Mouse (Mus musculus) MN1 (cell line): ENCODE data around the gene Ntsr2.

Experiments used
- DNase-seq: peaks from one replicate; pipeline ENCODE4 v3.0.0-alpha.2; 2016; ENCODE audit warnings: low spot score

The Ntsr2 gene

GRCm38 (mm10) chr12:16653332-16654093 lies at the start of gene Ntsr2:
TSS of gene Ntsr2 (plus strand) at chr12:16653382.
- DNase-seq: peak; percentile 76

DNA sequence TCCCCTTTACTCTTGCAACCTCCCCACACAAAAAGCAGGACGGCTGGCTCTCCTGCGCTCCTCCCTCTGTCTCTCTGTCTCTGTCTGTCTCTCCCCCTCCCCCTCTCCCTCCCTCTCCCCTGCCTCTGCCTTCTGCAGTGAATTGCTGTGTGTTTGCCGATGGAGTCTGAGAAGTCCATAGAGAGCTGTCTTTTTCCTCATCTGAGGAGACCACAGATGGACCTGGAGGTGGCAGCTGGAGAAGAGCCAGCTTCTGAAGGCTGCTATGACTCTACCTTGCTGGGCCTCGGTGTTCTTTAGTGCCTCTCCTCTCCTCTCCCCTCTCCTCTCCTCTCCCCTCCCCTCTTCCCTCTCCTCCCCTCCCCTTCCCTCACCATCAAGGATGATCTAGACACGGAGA lies 47.6 kb upstream of the Ntsr2 start:
- DNase-seq: no peak

GRCm38 (mm10) chr12:16610936-16611335 lies 42.2 kb upstream of the Ntsr2 start, which contains the start of gene Lpin1:
TSS of gene Lpin1 (minus strand) at chr12:16610966.
- no peak for DNase-seq

GRCm38 (mm10) chr12:16614556-16614955 lies 38.6 kb upstream of the Ntsr2 start:
- no peak for DNase-seq

GRCm38 (mm10) chr12:16615738-16616137 lies 37.4 kb upstream of the Ntsr2 start:
- DNase-seq: no peak

- peak; percentile 85 for DNase-seq
Observed at GRCm38 (mm10) chr12:16618512-16619274, 34.5 kb upstream of the Ntsr2 start.

- no peak for DNase-seq
Observed at GRCm38 (mm10) chr12:16619453-16619852, 33.7 kb upstream of the Ntsr2 start.

DNA sequence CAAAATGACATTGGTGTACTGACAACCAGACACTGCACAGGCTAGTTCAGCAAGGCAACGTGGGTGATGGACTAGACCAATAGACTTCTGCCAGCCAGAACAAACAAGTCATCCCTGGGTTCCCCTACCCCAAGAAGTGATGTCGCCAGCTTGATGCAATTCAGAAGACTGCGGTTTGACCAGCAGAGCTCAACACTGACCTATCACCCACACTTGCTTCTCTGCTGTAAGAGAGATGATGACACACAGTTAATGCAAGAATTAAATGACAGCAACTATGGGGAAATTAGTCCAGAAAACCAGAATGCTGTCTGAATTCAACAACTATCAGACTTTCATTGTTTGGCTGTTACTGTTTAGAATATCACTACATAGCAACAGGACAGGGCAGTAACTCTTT lies 33.0 kb upstream of the Ntsr2 start:
- DNase-seq: no peak

- DNase-seq: no peak
Observed at GRCm38 (mm10) chr12:16630152-16630865, 22.9 kb upstream of the Ntsr2 start.

DNA sequence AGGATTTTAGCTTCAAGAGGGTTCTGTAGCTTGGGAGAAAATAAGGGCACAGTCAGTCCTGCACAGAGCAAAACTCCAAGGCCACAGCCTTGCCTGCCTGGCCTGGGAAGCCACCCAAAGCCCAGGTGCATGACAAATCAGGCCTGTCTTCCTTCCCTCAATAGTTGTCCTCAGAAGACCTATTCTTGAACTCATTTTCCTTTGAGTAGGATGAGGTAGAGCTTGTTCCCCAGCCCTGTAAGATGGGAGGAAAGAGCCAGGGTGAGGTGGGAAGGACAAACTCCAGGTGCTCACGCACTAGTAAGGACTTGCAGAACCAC lies 22.4 kb upstream of the Ntsr2 start:
- no peak for DNase-seq

DNA sequence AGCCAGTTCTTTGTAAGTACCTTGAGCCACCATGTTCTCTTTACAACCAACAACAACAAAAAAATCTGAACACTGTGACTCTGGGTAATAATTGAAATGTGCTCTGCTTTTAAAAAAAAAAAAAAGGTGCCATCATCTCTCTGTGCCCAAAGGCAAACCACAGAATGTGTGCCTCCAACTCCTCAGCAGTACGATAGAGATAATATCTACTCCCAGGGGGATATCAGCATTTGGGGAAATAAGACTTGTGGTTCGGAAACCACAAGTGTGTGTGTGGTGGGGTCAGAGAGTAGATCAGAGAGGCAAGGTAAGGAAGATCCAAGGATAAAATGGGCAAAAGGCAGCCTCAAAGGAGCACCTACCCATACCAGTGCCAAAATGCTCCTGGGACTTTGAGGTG lies 21.8 kb upstream of the Ntsr2 start:
- no peak for DNase-seq

DNA sequence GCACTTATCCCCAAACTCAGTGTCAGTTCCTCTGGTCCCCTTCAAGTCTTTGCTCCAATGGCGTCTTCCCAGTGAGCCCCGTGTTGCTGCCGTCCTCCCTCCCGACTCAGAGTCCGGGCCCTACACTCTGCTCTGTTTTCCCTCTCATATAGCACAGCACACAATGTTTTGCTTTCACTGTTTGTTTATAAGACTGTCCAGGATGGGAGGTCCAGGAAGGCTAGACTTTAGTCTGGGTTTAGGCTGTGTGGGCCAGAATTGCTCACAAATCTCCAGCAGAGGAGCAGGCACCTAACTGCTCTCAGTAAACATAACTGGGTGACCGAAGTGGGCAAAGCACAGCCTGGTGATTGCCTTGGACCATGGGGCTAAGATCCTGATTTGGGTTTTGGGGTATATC lies 19.9 kb upstream of the Ntsr2 start:
- no peak for DNase-seq

GRCm38 (mm10) chr12:16634075-16634813 lies 18.9 kb upstream of the Ntsr2 start:
- peak; percentile 69 for DNase-seq

- DNase-seq: no peak
Observed at GRCm38 (mm10) chr12:16635816-16636215, 17.4 kb upstream of the Ntsr2 start.

DNA sequence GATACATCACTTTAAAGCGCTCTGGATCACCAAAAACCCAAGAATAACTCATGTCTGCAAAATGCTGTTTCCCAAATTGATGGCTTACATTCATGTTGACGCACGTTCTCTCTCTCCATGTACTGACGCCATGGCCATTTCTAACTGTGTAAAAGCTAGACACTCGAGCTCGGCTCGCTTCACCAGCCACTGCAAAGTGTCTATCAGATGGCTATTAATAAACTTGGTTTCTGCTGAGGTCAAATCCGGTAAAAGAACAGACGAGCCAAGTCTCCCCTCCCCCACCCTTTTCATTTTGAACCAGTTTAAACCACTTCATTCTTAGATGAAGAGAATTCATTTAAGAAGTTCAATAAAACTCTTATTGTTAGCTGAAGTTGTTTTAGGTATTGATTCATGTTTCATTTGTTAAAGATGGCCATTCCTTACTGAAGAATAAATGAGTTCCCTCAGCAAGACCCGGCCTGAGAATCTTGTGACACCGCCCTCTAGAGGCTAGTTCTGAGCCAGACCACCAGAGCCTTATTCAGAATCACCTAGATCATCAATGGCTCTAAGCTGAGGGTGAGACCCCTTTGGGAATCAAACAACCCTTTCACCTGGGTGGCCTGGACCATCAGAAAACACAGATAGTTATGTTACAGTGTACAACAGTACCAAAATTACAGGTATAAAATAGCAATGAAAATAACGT lies 14.0 kb upstream of the Ntsr2 start:
- peak; percentile 63 for DNase-seq

DNA sequence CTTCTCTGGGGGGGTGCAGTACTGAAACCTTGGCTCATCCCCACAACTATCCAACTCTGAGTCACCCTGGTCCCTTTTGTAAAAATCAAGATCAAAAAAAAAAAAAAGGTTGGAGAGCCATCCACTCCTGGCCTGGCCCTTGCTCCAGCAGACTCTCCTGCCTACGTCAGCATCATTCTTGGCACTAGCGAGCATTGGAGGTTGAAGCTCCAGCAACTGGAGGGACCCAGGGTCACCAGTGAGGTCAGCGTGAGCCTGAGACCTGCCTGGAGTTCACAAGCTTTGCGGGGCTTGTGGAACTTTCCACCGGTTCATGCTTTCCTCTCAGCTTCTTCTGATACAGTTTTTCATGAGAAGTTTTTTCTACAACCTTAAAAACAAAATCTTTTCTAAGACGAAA lies 13.1 kb upstream of the Ntsr2 start:
- DNase-seq: no peak

DNA sequence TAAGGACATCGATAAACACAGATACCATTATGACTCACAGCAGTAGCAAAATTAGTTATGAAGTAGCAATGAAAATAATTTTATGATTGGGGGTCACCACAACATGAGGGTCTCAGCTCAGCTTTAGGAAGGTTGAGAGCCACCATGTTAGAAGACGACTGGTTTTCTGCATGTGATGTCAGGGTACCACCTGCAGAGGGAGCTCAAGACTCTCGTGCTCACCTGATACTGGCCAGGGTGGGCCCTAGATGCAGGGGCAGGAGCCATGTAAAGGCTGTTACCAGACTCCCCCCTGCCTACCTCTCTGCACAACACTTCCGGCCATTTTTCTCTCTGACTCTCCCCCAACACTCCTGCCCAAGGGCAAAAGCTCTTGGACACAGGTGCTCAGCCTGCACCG lies 11.2 kb upstream of the Ntsr2 start:
- DNase-seq: peak; percentile 37

GRCm38 (mm10) chr12:16643508-16644345 lies 9.5 kb upstream of the Ntsr2 start:
- peak; percentile 88 for DNase-seq

- DNase-seq: no peak
Observed at GRCm38 (mm10) chr12:16644698-16645097, 8.5 kb upstream of the Ntsr2 start.

DNA sequence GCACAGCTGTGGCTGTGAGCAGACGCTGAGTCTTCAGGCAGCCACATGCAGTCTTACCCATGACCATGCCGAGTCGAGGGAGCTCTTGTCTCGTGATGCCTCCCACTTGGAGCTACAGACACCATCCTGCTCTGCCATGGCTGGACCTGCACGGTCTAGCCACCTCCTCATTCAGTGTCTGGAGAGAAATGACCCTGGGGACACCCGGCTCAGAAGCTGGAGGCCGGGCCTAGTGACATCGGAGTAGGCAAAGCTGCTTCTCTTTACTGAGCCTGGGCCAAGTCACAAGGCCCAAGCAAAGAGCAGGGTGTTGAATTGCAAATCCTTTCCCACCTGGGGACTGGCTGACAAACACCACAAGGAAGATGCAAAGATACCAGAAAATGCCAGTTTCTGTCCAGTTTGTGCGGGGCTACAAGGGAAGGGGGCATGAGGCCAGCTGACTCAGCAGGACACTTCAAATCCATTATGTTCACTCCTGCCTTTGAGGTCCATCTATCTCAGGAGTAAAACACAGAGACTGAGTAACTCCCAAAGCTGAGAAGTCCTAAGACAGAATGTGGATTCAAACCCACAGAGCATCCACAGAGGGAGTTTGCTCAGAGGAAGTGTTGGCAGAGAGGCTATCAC lies 6.3 kb upstream of the Ntsr2 start:
- DNase-seq: no peak
